Mouse (Mus musculus) fibroblast of lung, adult 2 months (primary cell): ENCODE measurements around the gene Tcam1.

Source experiments
- DNase-seq: peaks from one replicate; pipeline ENCODE4 v3.0.0-alpha.2; 2011; ENCODE audit warnings: low read depth

Gene Tcam1

DNA sequence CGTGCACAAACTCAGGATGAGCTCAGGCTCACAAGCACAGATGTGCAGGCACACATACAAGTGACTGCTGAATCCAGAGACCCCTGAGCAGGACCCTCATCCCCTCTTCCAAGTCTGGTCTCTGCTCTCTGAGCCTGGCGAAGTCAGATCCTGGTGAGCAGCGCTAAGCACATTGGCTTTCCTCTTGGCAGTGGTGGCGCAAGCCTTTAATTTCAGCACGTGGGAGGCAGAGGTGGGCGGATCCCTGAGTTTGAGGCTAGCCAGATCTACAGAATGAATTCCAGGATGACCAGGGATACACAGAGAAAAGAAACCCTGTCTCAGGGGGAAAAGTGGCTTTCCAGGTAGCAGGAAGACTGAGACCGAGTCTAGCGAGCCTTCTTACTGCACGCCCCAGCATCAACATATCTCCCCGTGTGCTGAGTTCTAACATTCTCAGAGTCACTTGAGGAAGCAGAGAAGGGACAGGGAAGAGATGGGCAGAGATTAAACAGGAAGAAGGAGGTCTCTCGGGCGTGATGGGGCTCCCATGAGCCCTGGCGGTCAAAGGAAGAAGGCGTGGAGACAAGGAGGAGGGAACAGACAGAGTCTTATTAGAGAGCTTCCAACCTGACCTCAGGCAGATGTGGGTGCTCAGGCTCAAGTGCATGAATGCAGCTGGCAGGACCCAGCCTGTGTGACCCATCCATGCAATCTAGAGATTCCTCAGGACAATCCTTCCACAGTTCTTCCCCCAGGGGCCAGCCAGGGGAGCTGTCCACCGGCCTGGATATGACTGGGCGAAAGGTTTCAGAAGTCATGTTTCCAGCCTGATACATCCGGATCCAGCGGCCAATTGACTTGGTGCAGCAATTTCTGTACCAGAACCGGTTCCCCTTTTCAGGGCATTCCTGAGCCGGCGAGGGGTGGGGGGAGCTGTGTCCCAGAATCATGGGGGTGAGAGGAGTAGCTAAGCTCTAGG is 42.2 kb downstream of the Tcam1 start:
- no peak for DNase-seq

DNA sequence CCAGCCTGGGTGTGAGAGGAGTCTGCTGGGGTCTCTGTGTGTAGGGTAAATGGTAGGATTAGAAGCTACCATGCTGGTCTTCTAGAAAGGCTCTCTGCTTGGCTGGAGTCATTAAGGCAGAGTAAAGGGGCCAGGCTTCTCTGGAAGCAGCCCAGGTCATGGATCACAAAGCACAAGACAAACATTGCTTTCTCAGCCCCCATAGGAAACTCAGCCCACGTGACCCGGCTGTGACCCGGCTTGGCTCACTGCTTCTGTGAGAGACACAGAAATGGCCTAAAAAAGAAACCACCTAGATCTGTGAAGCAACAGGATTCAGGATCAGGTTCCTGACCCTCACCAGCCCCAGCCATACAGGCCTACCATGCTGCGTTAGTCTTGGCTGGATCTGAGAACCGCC is 48.4 kb downstream of the Tcam1 start:
- DNase-seq = no peak

DNA sequence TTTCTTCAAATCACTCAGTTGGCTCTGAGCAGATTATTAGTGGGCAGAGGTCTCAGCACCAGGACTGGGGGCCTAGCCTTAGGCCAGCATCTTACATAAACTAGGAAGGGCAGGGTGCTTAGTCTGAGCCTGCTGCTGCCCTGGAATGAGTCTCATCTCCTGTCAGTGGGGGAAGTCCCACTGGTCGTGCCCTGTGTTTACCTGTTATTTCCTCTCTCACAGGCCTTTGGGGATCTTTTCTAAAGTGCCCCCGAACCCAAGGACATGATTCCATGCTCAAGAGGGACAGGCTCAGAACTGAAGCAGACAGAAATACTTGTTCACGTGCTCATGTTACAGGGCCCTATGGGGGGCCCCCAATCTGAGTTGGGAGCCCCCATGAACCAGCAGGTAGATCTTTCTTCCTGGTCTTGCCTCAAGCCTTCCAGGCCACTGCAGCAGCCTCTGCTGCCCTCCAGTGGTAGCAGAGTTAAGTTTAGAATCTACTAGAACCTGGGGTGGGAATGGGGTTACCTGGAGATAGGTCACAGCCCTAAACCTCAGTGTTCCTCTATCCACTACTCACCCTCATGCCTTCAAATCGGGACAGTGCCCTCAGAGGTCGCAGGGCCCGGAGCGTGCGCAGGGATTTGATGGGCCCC is 49.2 kb downstream of the Tcam1 start:
- peak; percentile 10 for DNase-seq

DNA sequence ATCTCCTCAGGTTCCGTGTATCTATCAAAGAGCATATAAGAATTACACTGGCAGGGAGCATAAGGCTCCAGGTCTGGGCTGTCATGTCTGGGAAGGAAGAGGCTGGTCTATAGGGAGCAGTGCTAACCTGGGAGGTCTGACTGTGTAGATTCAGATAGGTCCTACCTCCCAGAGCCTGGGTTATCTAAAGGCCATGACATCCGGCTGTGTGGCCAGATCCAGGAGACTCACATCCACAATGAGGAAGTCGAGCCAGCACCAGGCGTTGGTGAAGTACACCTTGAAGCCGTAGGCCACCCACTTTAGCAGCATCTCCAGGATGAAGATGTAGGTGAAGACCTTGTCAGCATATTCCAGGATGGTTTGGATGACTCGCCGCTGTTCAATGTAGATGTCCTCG is 50.0 kb downstream of the Tcam1 start:
- no peak for DNase-seq

DNA sequence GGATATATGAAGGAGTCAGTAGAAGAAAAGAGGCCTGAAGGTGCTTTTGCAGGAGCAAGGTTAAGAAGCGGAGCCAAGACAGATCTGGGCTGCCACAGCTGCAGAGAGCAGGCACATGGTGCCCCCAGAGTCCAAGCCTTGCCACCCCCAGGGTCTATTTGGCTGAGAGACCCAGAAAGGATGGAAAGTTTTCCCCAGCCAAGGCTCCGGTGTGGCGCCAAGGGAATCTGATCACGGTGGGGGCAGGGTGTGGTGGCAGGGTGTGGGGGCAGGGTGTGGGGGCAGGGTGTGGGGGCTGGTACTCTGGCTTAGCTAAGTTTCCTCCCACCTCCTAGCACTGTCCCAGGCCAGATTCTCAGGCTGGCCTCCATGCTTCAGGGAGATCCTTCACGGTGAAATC is 52.0 kb downstream of the Tcam1 start:
- no peak for DNase-seq

DNA sequence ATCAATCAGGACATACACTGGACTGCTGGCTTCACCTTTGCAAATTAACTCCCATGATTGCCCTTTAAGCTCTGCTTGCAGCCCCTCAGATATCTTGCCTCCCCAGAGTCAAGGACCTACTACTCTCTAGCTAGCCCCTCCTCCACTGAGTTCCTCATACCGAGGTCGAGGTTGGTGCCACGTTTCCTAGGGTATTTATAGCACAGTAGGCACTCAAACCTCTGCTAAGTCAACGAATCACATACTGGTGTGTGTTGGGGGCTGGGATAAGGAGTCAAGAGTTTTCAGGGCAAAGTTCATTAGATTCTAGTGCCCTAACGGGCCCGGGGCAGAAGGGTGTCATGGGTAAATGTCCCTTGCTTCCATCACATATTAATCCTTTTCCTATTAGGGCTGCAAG is 52.7 kb downstream of the Tcam1 start:
- no peak for DNase-seq

DNA sequence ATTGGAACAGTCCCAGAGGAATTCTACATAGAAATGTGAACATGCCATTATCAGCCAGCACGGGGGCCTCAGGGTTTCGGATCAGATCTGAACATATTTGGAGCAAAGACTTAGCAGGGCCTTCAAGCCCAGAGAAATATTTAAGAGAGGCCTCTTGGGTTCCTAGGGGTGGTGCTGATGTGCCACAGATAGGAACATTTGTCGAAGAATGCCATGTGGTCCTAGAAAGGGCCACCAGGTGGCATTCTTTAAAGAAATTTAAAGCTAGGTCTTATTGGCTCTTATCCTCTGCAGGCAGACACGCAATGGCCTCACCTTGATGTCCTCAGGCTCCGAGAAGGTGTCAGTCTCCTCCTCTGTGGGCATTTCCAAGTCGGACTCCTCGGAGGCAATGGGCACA is 53.2 kb downstream of the Tcam1 start:
- DNase-seq = no peak

DNA sequence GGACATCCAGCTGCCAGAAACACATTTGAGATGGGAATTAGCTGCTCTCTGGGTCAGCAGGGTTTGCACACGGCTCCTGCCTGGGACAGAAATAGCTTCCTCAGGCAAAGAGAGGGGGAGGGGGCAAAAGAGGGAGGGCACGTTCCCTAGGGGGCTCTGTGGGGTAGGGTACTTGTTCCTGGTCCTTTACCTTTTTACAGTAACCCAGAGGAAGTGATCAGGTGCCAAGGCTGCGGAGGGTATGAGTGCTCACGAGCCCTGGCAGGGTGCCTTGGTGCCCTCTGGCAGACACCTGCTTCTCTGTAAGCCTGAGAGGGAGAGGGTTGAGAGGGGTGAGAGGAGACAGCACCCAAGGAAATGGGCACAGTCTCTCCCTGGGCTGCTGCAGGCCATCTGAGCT is 56.0 kb downstream of the Tcam1 start:
- DNase-seq = no peak

DNA sequence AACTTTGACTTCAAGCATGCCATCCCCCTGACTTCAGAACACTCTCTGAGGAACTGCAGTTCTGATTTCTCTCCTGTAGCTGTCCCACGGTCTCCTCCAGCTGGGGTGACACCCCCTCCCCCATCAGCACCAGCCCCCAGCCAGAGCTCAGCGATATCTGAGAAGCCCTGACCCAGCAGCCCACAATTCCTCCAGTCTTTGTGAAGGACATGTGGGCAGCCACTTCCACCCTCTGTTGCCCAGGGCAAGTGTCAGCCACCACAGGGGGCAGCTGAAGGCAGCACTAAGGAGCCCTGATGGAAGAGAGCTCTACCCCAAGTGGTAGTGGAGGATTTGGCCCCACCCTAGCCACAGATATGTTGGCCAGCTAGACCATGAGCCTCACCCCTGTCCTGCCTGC is 57.6 kb downstream of the Tcam1 start:
- no peak for DNase-seq

DNA sequence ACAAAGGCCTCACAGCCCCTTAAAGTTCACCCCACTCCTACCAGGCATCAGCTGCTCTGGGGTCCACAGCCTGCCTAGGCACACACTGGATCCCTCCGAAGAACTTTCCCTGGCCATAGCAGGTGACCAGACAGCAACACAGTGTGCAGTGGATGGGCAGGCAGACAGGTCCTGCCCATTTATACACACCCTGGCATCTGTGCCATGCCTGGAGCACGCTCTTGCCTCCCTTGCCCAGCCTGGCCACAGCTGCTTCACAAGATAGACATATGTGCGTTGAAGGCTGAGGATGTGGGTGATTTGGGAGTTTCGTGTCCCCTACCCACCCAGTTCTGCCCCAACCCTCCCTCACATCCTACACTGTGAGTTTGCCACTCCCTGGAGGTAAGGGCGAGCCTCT is 61.6 kb downstream of the Tcam1 start:
- no peak for DNase-seq
